Mouse (Mus musculus) spleen, adult 2 months (tissue): ENCODE measurements around the gene Nudt19.
"Not testable (repeated sequence)": the region's sequence is repeated elsewhere in the genome, so short reads cannot be mapped to it uniquely, and the experiment has no call there.

ENCODE experiments used
- CTCF ChIP-seq: fragments of 200-500 bp; IDR thresholded peaks from 2 replicates; pipeline ENCODE4 v1.5.1; 2011; ENCODE audit warnings: mild to moderate bottlenecking, inconsistent platforms; ENCODE audit not compliant: insufficient read depth, insufficient read length, insufficient replicate concordance; ENCODE audit errors: extremely low read depth
- POLR2A ChIP-seq: fragments of 200-500 bp; IDR thresholded peaks from 2 replicates; pipeline ENCODE4 v1.6.1; 2011; ENCODE audit warnings: low read depth, low read length, inconsistent platforms

GRCm38 (mm10) chr7:35564872-35565271, 8.8 kb upstream of the Nudt19 start:
- TF ChIP-seq CTCF, POLR2A: not testable (repeated sequence)
